Mouse (Mus musculus) thymus, postnatal 0 days (tissue): ENCODE results near the gene Oser1. TPM values are rescaled to one million over a fixed set of nuclear protein-coding genes. Genes with fewer than 3 reads are reported as not detected.

Source experiments
- DNase-seq: peaks from one replicate; pipeline ENCODE4 v3.0.0-alpha.2; 2015; ENCODE audit warnings: low spot score
- polyA plus RNA-seq: library from polyadenylated mRNA; unstranded; fragments of >200 nt; fragmentation: Nextera tagmentation; extraction: Ambion mirVana; gene quantifications from 2 replicates; pipeline ENCODE4 v1.2.1, GENCODE M21; 2015

The Oser1 gene
- polyA plus RNA-seq, 1 experiment from 2014 or later = 86.6 TPM

DNA sequence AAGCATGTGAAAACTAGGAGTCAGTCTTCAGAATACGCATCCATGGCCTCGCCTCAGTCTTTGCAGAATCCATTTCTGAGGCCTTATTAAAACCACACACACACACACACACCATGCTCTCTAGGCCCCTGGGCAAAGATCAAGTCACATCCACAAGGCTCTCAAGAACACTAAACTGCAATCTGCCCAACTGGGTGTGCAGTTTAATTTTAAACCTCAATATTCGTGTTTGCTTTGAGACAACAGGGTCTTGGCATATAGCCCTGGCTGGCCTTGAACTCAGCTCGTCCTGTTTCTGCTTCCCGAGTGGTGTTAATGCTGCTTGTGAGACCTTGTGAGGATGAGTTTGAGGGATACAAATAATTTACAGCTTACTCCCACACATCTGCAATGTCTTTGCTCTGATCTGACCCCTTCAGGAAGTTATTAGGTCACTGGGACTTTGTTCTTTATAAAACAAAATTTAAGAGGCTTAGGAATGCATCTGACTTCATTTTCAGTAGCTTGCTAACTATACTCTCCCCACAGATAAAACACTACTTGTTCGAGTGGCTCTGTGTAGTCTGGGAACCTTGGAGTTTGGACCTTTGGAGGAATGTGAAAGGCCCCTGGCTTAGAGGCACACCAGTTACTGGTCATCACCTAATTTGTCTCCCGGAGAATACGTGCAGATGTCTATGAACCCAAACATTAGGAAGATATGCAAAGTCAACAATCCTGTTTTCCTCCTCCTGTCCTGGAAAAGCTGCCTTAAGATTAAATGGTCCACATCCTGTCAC lies 20.3 kb downstream of the Oser1 start:
- no peak for DNase-seq

DNA sequence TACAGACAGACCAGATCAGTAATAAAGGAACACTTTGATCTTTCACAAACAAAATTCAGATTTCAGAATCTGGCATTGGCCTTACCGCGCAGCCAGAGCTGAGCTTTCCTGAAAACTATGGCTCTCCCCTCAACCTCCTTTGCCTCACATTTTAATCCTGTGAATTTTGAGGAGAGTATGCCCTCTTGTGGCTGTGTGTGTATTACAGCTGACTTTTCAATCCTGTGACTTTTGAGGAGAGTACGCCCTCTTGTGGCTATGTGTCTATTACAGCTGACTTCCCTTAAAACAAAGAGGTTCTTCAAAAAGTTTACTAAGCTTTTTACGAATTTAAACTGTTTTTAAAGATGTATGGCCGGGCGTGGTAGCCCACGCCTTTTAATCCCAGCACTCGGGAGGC lies 23.3 kb downstream of the Oser1 start:
- DNase-seq = peak; percentile 88

DNA sequence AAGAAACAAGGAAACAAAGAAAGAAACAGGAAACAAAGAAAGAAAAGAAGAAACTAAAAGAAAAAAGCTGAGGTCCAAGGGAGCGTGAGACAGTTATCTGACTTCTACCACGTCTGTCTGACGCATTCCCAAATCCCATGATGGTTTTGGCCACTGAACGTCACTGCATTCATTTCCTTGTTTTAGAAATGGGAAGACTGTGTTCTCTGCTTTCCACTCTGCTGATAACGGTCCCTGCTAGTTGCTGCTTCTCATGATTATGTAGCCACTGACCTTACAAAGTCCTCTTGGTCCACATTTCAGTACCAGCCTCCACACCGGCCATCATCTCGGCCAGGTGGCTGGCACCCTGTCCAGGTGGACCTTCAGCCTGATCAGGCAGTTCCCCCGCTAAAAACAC lies 25.3 kb downstream of the Oser1 start:
- no peak for DNase-seq

DNA sequence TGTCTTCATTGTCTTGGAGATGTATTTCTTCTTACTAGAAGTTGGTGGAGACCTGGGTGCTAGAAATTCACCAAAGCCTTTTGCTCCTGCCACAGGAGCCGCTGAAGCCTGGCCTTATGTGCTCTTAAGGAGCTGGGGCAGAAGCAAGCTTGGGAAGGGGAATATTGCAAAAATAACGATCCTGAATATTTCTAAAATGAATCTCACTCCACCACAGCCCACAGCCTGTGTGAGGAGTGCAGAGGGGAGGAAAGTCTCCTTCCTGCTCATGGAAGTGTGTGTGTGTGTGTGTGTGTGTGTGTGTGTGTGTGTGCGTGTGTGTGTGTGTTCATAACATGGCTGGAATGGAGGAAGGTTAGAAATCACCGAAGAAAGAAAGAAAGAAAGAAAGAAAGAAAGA lies 25.7 kb downstream of the Oser1 start:
- DNase-seq = no peak

DNA sequence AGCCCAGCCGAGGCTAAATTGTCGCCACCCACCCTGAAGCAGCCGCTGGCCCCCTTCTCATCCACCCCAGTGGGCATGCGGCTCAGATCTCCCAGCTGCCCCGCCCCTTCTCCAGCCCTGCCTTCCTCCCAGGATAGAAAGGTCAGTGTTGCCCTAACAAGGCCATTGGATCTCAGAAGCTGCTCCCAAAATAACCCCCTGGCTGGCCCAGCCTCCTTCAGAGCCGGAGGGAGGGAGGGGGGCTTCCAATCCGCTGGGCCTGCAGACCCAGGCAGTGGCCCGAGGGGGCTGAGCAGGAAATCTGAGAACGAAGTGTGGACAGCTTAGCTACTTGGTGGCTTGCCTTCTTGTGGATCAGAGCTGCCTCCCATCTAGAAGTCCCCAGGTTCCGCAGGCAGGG lies 26.6 kb downstream of the Oser1 start, which contains the start of gene Jph2:
TSS of gene Jph2 (minus strand) at position 89 of the 400 bp plus-strand sequence.
- no peak for DNase-seq

DNA sequence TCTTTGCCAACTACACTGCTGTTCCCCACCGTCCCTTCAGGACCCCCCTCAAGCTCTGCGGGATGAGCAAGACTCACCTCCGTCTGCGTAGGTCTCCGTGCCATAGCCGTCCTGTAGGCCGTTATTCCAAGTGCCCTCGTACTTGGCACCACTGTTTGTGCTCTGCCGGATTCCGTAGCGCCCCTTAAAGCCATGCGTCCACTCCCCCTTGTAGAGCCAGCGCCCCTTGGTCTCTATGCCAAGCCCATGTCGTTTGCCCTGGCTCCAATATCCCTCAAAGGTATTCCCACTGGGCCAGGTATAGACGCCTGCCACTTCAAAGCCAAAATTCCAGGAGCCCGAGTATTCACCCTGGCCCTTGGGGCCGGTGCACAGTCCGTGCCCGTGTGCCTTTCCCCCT lies 27.4 kb downstream of the Oser1 start:
- no peak for DNase-seq

DNA sequence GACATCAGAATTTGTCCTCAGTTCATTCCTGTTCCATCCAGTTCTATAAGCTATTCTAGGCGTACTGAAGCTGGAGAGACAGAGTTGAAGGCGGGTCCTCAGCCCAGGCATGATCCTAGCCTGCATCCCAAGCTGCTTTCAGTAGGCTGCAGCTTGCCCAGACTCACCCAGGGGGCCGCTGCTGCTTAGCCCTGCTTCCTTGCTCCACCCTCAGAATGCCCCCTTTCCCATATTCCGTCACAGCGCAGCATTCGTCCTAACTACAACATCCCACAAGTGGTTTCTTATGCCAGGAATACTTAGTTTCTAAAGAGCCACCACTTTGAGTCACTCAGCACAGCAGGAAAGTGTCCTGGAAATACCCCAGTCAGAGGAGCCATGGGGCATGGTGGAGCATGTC lies 29.5 kb downstream of the Oser1 start:
- no peak for DNase-seq

DNA sequence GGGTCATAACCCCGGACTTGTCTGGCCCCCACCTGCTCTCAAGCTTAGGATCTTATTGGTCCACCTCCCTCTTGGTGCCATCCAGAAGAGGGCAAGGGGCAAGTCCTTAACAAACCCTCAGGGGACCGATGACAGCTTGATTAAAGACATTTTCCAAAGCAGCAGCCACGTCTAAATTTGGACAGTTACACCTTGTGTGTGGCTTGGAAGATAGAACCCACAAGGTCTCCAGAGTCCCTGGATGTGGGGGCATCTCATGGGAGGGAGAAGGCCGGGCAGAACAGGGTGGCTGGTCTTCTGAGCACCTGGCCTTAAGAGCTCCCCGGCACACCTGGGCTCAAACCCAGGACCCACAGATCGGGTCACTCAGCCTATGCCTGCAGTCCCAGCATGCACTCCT lies 30.5 kb downstream of the Oser1 start:
- DNase-seq = no peak

DNA sequence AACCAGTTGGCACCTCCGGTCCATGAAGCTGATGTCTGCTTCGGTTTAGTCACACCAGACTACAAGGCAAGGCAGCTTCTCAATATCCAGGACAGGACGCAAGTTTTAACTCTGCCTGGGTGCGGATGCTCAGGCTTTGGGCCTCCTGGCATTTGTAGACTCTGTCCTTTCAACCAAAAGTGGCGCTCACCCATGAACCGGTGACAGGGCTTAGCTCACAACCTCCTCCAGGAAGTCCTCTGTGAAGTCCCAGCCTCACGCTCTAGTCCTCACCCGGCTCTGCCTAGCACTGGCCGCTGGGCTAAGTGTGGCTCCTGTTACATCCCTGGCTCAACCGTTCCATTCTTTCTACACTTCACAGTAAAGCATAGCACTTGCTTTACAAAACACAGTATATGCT lies 31.3 kb downstream of the Oser1 start:
- DNase-seq = no peak

DNA sequence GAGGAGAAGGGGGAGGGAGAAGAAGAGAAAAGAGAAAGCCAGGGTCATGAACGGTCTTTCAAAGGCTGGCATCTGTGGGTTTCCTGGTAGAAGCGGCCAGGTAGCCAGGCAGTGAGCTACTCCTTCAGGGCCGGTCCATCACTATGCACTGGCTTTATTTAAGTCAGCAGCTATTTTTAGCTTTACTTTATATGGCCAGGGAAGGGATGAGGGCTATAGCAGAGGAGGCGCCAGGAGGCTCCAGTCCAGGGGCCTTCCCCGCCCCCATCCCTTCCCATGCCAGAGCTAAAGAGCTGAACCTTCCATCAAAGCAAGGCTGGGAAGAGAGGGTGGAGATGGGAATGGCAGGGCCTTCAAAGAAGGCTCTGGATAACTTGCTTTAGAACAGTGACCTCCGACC lies 32.1 kb downstream of the Oser1 start:
- DNase-seq = no peak

DNA sequence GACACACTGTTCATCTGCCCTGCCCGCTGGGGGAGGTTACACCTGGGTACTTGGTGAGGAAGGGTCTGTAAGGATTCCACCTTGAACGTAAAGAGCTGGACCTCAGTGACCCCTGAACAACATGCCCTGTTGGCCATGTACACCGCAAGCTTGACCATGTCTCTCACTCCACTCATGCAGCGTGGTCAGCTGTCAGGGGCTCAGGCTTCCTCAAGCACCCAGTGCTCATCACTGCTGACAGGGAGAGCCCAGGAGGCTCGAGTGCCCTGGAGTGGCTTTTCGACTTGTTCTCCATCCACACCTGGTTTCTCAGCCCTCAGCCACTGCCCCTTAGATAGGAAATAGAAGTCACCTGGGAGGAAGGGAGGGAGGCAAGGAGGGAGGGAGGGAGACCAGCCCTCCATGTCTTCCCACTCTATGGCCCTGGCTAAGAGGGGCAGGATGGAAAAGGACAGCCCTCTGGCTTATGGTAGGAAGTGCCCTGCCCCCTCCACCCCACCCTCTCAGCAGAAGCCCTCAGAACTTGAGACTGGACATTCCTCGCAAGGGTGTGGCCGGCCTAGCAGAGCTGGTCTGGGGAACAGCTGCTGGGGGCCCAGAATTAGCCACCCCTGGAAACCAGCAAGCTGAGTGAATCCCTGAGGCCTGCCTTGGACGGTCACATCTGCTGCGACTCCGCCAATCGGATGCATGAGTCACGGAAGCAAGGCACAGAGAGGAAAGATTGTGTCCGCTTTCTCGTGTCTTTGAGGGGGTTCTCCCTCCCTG lies 37.9 kb downstream of the Oser1 start:
- DNase-seq = no peak

DNA sequence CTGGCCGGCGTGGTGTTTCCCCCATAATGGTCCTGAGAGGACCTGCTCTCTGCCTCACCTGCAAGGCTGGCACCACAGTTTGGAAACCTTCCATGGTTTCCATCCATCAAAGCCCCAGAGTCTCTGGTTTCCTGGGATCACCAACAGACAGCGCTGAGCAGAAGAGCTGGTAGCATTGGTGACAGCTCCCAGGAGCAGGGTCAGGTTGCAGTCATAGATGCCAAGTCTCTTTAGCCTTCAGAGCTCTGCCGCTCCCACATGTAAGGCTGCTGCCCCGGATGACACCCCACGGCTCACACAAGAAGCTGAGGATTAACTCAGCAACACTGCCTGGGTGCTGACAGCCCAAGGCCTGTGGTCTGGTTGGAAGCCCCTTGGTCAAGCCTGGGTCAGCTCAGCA lies 39.4 kb downstream of the Oser1 start:
- no peak for DNase-seq

DNA sequence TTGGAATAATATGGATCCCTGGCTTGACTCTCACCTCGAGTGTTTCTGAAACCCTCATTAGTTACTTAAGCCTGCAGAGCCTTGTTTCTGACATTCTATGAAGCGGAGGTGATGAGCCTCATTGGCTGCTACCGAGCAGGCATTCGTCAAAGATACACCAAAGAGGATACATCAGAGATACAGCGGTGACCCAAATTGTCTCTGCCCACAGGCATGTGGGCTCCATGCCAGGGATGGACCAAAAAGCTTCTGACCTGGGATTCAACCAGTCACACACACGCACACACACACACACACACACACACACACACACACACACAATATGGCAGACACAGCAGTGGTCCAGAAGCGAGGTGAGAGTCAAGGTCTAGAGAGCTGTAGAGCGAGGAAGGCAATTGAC lies 43.3 kb downstream of the Oser1 start:
- DNase-seq = no peak

DNA sequence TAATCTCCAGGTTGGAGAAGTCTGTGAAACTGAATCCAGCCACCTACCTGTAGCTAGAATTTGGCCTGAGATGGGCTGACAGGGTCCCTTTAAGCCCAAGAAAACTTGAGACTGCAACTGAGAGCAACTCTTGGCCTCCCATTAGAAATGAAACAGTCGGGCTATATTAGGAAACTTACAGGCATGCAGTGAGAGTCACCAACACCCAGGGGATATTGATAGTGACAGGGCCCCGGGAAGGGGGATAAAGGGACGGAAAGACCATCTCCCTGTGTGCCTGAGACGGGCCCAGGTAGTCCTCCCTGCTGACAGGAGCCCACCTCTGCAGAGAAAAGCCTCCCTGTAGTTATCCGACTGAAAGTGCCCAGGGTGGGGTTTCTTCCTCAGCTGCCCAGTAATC lies 45.1 kb downstream of the Oser1 start:
- DNase-seq = no peak

DNA sequence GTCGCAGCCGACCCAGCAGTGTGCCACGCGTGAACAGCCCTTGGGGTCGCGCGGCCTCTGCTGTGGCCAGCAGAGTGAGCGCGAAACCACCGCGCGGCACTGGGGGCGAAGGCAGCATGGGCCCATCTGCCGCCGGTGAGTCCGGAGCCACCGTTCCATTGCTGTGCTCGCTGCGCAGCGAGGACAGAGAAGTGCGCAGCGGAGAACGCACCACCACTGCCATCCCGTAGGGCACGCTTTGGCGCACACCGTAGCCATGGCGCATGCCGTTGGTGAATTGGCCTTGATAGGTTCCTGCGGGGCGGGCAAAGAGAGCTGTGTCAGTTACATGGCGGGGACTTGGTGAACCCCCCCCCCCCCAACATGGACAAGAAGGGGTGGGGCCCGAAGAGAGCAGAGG lies 48.4 kb downstream of the Oser1 start:
- DNase-seq = no peak

DNA sequence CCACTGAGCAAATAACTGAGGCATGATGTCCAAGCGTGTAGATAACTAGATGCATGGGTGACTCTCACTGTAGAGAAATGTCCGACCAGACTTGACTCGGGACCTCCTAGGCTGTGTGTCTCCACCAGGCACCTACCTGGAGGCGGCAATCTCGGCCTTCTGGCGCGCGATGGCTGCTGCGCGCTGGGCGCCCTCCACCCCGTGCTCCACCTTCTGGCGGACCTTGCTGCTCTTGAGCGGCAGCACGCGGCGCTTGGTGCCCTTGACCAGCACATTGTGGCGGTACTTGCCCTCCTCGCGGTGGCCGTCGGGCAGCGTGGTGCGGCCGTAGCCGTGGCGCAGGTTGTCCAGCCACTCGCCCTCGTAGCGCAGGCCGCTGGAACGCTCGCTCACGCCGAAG lies 49.0 kb downstream of the Oser1 start:
- DNase-seq = no peak

DNA sequence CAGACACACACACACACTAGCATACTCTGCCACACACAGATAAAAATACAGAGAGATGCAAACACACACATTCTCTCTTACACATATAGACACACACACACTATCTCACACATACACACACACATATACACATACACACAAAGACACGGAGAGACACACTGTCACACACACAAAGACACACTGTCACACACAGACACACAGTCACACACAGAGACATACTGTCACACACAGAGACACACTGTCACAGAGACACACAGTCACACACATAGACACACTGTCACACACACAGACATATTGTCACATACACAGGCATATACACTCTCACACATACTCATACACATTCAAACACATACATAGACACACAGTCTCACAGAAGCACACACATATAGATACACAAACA lies 51.9 kb downstream of the Oser1 start:
- DNase-seq = no peak

DNA sequence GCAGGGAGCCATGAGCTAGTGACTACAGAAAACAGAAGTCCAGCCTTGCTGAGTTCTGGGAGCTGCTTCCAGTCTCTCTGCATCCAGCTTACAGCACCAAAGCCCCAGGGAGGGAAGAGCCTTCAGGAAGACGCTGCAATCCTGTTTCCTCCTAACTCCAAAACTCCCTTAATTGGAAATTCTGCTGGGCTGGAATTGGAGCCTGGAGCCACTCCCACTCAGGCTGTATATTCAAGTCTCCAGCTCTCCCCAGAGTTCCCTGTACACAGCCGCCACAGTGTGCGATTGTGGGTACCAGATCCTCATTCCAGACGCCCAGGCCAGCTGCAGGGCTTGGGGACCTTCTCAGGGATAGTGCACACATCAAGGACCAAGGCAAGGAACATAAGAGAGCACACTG lies 54.3 kb downstream of the Oser1 start:
- no peak for DNase-seq

DNA sequence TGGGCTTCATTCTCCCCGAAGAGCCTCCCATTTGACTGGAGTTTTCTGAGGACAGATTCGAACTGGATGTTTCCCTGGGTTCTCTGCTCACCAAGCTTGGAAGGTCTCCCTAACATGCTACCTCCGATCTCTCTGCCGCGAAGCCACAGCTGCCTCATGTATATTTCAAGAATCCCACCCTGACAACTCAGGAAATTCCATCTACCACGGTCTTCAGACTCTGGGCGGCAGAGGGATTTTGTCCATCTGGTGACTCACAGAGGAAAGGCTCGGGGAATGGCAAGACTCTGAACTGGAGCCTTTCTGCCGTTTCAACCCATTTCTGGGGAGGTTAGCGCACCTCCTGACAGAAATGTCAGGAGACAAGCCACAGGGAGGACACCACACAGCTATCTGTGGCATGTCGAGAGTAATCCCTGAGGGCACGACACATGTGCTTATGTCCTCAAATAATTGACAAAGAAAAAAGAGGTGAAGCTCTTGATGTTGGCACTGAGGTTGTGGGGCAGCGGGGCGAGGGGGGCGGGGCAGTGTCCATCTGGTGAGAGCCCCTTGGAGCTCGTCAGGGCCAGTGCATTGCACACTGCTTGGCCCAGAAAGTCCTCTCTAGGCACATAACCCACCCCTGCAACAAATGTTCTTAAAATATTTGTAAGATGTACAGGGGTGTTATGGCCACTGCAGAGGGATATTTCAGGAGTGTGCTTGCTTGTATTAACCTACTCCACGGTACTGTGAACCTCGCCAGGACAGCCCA lies 59.5 kb downstream of the Oser1 start:
- no peak for DNase-seq

DNA sequence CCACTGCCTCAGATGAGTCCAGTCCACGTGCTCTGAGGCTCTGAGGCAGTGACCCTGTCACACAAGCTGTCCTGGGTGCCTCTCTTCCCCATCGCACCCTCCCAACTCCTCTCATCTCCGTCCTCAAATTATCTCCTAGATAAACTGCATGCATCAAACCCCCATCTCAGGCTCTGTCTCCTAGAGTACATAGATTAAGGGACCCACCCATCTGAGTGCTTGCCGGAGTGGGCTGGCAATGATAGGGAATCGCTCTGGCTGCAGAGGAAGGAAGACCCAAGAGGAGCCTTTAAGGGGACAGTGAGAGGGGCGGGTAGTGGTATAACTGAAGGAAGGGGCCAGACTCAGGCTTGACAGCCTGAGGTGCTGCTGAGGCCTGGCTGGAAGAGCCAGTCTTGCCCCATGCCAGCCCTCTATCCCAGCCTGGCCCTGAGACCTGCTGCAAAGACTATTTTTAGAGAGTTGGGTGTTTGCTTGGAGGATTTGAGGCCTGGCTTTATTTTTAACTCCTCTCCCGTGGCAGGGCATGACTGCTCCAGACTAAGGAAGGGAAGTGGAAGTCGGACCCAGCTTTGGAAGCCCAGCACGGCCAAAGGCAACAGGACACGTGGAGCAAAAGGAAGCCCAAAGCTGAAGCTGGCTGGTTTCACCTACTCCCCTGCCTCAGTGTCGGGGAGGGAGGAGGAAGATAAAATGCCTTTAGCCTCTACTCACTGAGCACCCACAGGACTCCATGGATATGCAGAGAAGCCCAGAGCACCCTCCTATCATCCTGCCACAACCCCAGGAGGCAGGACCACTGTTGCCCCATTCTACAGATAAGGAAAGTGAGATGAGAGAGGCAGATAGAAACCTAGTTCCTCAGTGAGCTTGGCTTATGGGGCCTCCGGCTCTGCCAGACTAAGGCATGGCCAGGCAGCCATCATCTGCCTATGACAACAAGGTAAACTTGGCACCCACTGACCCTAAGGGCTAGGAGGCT lies 61.3 kb downstream of the Oser1 start:
- DNase-seq = no peak
